Mouse (Mus musculus): ENCODE data around the gene Mapk12. TPM values are rescaled to one million over a fixed set of nuclear protein-coding genes. Genes with fewer than 3 reads are reported as not detected.

Gene Mapk12
- polyA plus RNA-seq, 1 experiment from 2014 or later = 23.7 TPM

DNA sequence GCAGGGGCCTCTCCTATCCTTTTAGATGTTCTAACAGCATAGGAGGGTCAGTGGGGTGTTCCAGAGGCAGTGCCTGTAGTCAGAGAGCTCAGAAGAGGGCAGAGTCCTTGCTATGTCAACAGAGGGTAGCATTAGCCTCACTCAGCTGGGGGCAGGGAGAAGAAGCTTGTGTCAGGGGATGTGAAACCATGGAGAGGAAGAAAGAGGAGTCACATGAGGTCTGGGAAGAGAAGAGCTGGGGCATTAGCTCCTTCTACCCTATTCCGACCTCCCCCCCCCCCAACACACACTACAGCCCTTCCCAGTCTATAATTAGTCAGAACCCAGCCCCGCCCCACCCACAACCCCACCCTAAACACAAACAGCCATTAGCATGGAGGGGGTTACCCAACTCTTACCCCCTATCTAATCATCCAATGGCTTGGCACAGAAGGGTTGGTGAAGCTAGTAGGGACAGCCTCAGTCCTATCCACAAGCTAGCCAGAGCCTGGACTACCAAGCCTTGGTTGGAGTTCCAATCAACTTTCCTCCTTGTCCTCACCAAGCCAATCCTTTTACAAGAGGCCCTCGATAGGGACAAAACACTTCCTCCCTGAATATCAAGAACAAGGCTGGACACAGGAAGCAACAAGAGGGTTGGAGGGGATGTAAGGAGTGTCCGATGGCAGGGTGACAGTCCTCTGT lies 37.2 kb upstream of the Mapk12 start:
- peaks cover 98% of the 10 kb centered on the region for H3K4me1 ChIP-seq (replicated peaks)
- no peaks in the 10 kb centered on the region for H3K9me3 ChIP-seq
- DNase-seq (ENCODE audit: low spot score) = no peak
- 79% methylated on average over 4 of the region's 4 CpGs for WGBS
- 0 out of 2 replicates have a peak, but pooled peaks cover 6% of the 10 kb centered on the region for H3K27me3 ChIP-seq (ENCODE audit: insufficient read depth, poor library complexity, severe bottlenecking)
- H3K36me3 ChIP-seq = 0 out of 2 replicates have a peak, but pooled peaks cover 13% of the 10 kb centered on the region
- H3K4me3 ChIP-seq = peak overlapping the region; percentile 87
- peak overlapping the region; percentile 99 for H3K27ac ChIP-seq

DNA sequence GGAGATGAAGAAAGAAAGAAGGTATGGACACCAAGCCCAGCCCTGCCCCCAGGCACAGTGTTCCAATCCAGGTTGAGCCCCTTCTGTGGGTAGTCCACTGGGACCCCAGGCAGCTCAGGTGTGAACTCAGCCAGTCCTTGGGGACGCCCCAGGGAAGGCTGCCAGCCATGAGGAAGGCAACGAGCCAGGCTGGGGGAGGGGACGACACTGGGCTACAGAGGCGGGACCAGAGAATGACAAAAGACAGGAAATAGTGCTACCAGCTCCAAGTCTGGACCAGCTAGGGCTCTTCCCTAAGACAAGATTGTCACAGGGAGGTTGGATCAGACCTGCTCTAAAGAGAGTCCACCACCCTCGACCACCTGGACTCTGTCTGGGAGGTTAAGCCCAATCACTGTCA lies 36.6 kb upstream of the Mapk12 start:
- DNase-seq (ENCODE audit: low spot score) = no peak
- 0 out of 2 replicates have a peak, but pooled peaks cover 6% of the 10 kb centered on the region for H3K27me3 ChIP-seq (ENCODE audit: insufficient read depth, poor library complexity, severe bottlenecking)
- no peaks in the 10 kb centered on the region for H3K9me3 ChIP-seq
- peak overlapping the region; percentile 87 for H3K4me3 ChIP-seq
- peak overlapping the region; percentile 99 for H3K27ac ChIP-seq
- 15% methylated on average over 5 of the region's 5 CpGs for WGBS
- peaks cover 98% of the 10 kb centered on the region for H3K4me1 ChIP-seq (replicated peaks)
- H3K36me3 ChIP-seq = 0 out of 2 replicates have a peak, but pooled peaks cover 13% of the 10 kb centered on the region

DNA sequence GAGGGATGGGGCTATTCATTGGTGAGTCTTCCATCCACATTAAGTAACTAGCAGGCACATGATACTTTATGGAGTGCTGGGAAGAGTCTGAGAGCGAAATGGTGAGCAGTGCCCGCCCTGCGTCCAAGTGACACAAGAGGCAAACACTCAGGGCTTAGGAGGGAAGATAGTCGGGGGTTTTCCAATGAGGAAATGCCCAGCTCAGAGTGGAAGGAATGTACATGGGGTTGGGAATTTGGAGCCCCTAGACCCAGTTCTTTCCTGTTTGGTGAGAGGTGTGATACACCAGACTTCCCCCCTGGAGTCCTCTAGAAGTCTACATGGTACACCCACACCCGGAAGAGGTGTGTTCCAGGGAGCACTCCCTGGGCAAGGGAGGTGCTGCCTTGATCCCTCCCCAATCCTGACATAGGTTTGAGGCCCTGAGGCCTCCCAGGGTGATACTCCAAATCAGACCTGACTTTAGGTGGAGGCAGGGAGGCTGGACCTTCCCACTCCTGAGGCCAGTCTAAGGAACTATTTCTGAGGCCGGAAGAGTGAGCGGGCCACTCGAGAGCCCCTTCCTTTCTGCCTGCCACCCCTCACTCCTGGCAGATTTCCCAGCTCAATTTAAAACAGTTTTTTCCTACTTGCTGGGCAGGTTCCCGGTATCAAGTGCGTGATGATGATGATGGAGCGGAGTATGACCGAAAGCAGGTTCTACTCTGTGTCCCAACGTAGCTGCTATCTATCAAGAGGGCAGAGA lies 35.1 kb upstream of the Mapk12 start:
- H3K27me3 ChIP-seq (ENCODE audit: insufficient read depth, poor library complexity, severe bottlenecking) = 0 out of 2 replicates have a peak, but pooled peaks cover 6% of the 10 kb centered on the region
- no peaks in the 10 kb centered on the region for H3K9me3 ChIP-seq
- H3K4me3 ChIP-seq = no peak overlapping the region
- no peak overlapping the region for H3K27ac ChIP-seq
- no peak for DNase-seq (ENCODE audit: low spot score)
- H3K4me1 ChIP-seq (replicated peaks) = peaks cover 96% of the 10 kb centered on the region
- 89% methylated on average over 13 of the region's 13 CpGs for WGBS
- H3K36me3 ChIP-seq = peaks cover 20% of the 10 kb centered on the region; the same call in 1 of the 2 replicates

DNA sequence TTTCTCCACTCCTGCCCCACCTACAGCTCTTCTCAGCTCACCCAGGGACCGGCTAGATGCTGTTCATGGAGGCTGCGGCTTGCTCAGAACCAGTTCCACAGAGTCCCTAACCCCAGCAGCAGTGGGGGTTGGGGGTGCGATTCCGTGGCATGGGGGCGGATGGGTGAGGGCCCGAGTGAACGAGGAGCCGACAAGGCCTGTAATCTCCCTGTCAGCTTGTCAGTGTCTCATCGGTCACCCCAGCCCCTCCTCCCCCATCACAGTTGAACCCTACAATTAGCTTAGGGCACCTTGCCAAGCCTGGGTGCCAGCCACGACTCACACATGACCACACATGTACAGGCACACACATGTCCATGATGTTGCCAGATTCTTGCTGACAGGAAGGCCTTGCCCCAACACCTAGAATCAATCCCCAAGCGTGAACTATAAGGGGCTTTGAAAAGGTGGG lies 34.4 kb upstream of the Mapk12 start:
- H3K4me1 ChIP-seq (replicated peaks) = peaks cover 98% of the 10 kb centered on the region
- peaks cover 27% of the 10 kb centered on the region for H3K36me3 ChIP-seq
- H3K9me3 ChIP-seq = no peaks in the 10 kb centered on the region
- DNase-seq (ENCODE audit: low spot score) = no peak
- H3K27me3 ChIP-seq (ENCODE audit: insufficient read depth, poor library complexity, severe bottlenecking) = 0 out of 2 replicates have a peak, but pooled peaks cover 6% of the 10 kb centered on the region
- WGBS = 65% methylated on average over 11 of the region's 11 CpGs
- H3K4me3 ChIP-seq = no peak overlapping the region
- H3K27ac ChIP-seq = no peak overlapping the region

DNA sequence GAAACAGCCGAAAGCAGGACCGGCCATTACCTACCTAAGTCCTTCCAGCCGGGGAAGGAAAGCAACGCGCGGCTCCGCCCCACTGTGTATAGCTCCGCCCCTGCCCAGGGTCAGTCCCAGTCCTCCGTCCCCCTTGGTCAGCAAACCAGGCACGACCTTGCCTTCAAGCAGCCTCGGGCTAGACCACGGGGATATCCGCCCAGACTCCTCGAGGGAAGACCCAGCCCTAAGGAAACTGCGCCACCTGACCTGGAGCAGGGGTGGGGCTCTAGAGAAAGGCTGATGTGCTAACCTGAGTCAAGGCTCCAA lies 33.4 kb upstream of the Mapk12 start:
- Histone ChIP-seq H3K9me3 (no peaks in the 10 kb centered on the region), H3K4me1 (replicated peaks) (peaks cover 98% of the 10 kb centered on the region), H3K4me3 (peak overlapping the region; percentile 73), H3K27ac (peak overlapping the region; percentile 87), H3K27me3 (ENCODE audit: insufficient read depth, poor library complexity, severe bottlenecking) (0 out of 2 replicates have a peak, but pooled peaks cover 6% of the 10 kb centered on the region), H3K36me3 (peaks cover 37% of the 10 kb centered on the region)
- DNase-seq (ENCODE audit: low spot score) = peak; percentile 73
- 1% methylated on average over 15 of the region's 15 CpGs for WGBS

DNA sequence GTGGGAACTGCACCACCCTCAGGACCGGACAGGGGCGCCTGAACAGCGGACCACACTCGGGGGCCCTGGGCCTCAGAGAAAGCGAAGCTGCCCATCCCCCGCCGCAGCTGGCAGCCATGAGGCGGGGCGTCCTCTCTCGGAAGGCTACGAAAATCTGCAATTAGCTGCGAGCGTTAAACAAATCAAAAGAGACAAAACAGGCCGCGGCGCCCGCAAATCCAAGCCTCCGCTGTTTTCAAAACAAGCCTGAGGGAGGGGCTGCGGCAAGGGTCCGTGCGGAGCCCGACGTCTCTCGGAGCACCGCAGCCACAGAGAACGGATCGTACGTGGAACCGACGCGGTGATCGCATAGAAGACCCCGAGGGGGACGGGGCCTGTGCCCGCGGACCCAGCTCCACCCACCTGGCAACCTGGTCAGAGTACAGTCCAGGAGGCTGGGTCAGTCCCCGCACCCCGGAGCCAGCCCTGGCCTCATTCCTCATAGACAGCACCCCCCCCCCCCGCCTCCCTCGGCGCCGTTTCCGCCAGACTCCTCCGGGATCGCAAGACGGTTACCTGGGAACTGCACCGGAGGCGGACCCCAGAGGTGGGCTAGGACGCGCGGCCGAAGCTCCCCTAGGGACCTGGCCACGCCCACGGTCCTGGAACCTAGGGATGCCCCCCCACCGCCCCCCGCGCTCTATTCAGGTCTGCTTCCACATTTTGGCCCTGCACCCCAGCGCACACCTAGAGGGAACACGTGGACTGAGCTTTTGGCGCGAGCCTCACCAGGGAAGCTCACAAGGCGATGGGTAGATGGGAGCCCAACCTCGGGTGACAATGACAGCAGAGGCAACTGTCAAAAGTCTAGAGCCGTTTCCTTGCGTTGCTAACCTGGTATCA lies 32.8 kb upstream of the Mapk12 start:
- peaks cover 93% of the 10 kb centered on the region for H3K4me1 ChIP-seq (replicated peaks)
- under 1% methylated on average over 65 of the region's 65 CpGs for WGBS
- no peaks in the 10 kb centered on the region for H3K9me3 ChIP-seq
- peaks cover 43% of the 10 kb centered on the region for H3K36me3 ChIP-seq
- DNase-seq (ENCODE audit: low spot score) = peak; percentile 51
- peak overlapping the region; percentile 73 for H3K4me3 ChIP-seq
- 0 out of 2 replicates have a peak, but pooled peaks cover 6% of the 10 kb centered on the region for H3K27me3 ChIP-seq (ENCODE audit: insufficient read depth, poor library complexity, severe bottlenecking)
- H3K27ac ChIP-seq = peak overlapping the region; percentile 87

DNA sequence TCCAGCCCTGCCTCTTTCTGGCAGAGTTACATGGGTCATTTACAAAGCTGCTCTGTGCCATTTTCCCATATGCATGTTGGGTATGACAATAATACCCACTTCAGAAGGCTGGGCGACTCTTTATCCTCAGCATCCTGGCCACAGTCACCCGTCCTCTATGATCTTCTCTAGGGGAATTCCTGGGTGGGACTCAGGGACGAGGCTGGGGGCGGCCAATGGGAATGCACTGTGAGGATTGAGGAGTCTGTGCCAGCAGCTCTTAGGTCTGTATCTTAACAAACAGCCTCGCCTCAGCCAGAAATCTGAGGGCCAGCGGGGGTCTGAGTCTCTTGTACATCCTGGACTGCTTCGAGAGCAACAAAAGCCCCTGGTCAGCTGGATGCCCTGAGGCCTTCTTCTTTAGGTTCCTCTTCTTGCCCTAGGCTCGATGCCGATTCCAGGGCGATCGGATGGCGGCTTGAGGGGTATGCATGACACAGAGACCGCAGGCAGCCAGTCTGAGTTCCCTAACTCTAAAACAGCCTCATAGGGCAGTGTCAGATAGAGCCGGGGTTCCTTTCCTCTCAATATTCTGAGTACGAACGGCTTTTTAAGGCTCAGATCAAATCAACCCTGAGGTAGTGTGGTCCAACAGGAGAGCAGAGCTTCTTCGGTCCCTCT lies 31.9 kb upstream of the Mapk12 start:
- peak overlapping the region; percentile 87 for H3K27ac ChIP-seq
- DNase-seq (ENCODE audit: low spot score) = no peak
- peaks cover 52% of the 10 kb centered on the region for H3K36me3 ChIP-seq
- H3K27me3 ChIP-seq (ENCODE audit: insufficient read depth, poor library complexity, severe bottlenecking) = 0 out of 2 replicates have a peak, but pooled peaks cover 6% of the 10 kb centered on the region
- peaks cover 85% of the 10 kb centered on the region for H3K4me1 ChIP-seq (replicated peaks)
- H3K4me3 ChIP-seq = peak overlapping the region; percentile 73
- H3K9me3 ChIP-seq = no peaks in the 10 kb centered on the region
- WGBS = 39% methylated on average over 17 of the region's 17 CpGs

DNA sequence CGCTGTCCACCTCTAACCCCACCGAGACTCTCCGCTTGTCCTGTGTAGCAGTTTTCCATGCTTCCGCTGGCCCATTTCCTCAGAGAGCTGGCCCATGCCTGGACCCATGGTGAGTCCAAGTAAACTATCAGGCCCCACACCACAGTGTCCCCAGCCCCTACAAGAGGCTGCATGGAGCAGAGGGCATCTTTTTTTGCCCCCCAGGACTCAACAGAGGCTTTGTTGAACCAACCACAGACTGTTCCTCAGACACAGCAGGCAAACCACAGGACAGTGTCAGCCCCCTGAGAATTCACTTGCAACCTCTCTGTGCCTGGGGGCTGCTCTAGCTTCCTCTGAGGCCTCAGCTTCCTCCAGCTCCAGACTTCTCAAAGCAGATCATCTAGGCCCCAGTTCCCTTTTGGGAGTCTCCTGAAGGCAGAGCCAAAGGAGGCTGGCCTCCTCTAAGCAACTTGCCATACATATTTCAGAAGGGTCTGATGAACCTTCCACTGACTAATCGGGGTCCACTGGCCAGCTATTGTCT lies 31.1 kb upstream of the Mapk12 start:
- DNase-seq (ENCODE audit: low spot score) = no peak
- Histone ChIP-seq H3K4me1 (replicated peaks) (peaks cover 77% of the 10 kb centered on the region), H3K27ac (peak overlapping the region; percentile 53; the same call in 1 of the 2 replicates), H3K4me3 (peak overlapping the region; percentile 73; the same call in 1 of the 2 replicates), H3K9me3 (no peaks in the 10 kb centered on the region), H3K27me3 (ENCODE audit: insufficient read depth, poor library complexity, severe bottlenecking) (0 out of 2 replicates have a peak, but pooled peaks cover 6% of the 10 kb centered on the region), H3K36me3 (peaks cover 60% of the 10 kb centered on the region)
- WGBS = 85% methylated on average over 5 of the region's 5 CpGs

DNA sequence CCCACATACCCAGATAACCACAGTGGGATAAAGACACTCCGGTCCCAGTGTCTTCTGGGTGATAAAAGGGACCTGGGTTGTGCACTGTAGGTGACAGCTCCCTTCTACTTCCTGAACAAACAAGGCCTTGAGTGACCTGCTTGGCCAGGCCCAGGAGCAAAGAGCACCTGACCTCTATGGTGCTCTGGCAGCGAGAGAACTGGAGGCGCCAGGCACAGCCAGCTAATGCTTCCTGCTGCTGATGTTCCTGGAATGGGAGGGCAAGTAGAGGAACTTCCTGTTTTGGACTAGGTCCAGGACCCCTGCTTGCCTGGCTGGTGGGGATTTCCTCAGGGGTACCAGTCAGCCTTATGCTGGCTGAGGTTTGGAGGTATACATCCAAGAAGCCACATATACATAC lies 29.6 kb upstream of the Mapk12 start:
- WGBS = 64% methylated on average over 3 of the region's 3 CpGs
- Histone ChIP-seq H3K4me1 (replicated peaks) (peaks cover 62% of the 10 kb centered on the region), H3K27ac (peak overlapping the region; percentile 69; the same call in 1 of the 2 replicates), H3K9me3 (no peaks in the 10 kb centered on the region), H3K27me3 (ENCODE audit: insufficient read depth, poor library complexity, severe bottlenecking) (0 out of 2 replicates have a peak, but pooled peaks cover 6% of the 10 kb centered on the region), H3K4me3 (peak overlapping the region; percentile 29; the same call in 1 of the 2 replicates), H3K36me3 (peaks cover 63% of the 10 kb centered on the region)
- no peak for DNase-seq (ENCODE audit: low spot score)

DNA sequence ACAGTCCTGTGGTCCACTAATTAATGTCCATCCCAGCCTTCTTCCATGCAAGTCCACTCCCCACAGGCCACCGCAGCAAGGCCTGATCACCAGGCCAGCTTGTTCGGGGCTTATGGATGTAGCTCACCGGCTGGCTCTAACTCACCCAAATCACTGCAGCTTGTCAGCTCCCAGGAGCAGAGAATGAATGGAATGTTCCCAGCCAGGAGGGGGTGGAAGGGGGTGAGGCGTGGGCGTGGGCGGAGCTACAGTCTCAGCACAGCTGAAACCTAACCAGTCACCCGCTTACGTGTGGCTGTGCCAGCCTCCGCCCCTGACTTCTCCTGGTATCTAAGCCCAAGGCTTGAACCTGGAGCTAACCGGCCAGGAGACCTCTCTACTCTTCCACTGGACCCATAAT lies 28.9 kb upstream of the Mapk12 start:
- peak overlapping the region; percentile 69 for H3K27ac ChIP-seq
- DNase-seq (ENCODE audit: low spot score) = peak; percentile 77

DNA sequence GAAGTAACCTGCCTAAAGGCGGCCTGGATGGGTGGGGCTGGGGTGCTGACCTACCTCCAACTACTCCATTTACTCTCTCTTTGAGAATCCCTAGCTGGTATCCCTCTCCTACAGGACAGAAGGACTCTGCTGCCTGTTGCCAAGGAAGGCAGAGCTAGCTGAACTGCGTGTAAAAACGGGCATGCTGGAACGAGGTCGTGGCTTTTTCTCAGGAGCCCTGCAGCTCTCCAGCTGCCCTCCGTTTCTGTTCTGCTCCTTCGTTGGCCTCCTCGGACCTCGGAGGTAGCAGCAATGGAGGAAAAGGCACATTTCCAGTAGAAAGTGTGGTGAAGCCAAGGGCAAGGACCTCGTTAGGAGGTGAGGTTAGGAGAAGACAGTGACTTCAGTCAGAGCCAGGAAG lies 28.4 kb upstream of the Mapk12 start:
- peak overlapping the region; percentile 29 for H3K4me3 ChIP-seq
- DNase-seq (ENCODE audit: low spot score) = no peak
- peaks cover 50% of the 10 kb centered on the region for H3K4me1 ChIP-seq (replicated peaks)
- H3K27ac ChIP-seq = peak overlapping the region; percentile 69
- H3K9me3 ChIP-seq = no peaks in the 10 kb centered on the region
- H3K27me3 ChIP-seq (ENCODE audit: insufficient read depth, poor library complexity, severe bottlenecking) = no peaks in the 10 kb centered on the region
- 60% methylated on average over 10 of the region's 10 CpGs for WGBS
- H3K36me3 ChIP-seq = peaks cover 73% of the 10 kb centered on the region

More for the DNA sequence above, 28.9 kb upstream of the Mapk12 start:
- H3K27me3 ChIP-seq (ENCODE audit: insufficient read depth, poor library complexity, severe bottlenecking) = no peaks in the 10 kb centered on the region
- H3K36me3 ChIP-seq = peaks cover 68% of the 10 kb centered on the region
- H3K4me1 ChIP-seq (replicated peaks) = peaks cover 55% of the 10 kb centered on the region
- no peaks in the 10 kb centered on the region for H3K9me3 ChIP-seq
- peak overlapping the region; percentile 29 for H3K4me3 ChIP-seq
- 9% methylated on average over 10 of the region's 10 CpGs for WGBS
